Mouse (Mus musculus) embryo, embryonic 10.5 days (tissue): ENCODE data around the gene Itpr1.

ENCODE experiments used
- DNase-seq: peaks from one replicate; pipeline ENCODE4 v3.0.0-alpha.2; 2015; ENCODE audit warnings: low spot score

Gene Itpr1

DNA sequence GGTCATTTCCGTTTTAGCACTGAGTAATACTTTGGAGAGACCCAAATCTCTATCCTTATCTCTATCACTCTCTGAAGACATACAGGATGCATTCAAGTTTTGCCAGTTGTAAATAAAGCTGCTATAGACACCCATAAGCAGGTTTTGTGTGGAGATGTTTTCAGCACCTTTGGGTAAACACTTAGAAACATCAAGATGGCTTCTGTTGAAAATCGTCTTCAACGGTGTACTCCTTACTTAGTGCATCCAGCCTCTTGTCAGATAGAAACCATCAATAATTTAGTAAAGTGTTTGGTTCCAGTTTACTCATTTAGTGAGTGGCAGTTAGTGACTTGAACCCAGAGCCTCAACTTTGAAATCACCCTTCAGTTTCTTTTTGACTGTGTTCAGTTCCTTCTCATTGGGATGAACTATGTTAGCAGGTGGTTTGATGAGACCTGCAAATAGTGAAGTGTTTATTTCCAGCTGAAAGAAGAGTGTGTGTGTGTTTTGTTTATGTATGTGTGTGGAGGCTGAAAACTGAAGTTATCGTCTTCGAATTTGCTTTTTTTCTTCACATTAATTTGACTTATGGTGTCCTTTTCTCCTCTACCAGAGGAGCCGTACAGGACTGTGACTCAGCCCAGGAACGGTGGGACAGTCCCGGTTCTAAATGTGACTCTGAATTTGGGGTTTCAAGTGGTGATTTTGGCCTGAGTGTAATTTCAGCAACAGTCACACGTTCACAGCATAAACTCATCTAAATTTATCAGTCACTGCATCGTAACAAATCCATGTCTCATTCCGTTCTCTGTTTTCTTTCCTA is 66.1 kb downstream of the Itpr1 start:
- no peak for DNase-seq

DNA sequence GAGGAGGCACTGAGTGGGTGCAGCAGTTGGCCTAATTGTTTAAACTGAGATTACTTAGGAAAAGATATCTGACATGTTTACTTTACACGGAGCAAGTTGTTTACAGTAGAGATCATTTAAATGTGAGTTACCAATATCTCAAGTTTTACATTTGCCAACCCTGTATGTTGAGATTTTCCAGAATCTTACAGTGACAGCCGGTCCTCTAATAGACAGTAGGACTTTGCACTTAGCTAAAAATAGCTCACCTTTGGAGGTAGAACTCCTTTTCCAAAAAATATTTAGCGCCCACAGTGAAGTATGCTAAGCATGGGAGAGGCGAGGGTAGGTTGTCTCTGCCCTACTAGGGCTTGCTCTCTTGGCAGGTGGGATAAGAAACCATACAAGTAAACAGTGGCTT is 69.2 kb downstream of the Itpr1 start:
- no peak for DNase-seq

DNA sequence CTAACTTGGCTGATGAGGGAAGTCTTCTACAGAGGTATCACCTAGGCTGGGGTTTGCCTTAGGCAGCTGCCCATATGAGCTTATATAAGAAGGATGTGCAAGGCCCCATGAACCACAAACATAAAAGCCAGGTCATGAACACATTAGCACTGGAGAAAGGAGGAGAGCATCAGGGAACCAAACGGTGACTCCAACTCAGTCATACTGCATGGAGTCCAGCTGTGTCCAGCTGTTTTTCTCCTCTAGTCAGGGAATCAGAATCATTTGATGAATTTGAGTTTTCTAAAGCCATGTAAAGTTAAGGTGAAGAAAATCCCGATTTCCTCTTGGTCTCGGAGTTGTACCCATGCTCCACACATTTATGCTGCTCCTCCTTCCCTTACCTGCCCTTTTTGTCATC is 69.7 kb downstream of the Itpr1 start:
- DNase-seq, result no peak

DNA sequence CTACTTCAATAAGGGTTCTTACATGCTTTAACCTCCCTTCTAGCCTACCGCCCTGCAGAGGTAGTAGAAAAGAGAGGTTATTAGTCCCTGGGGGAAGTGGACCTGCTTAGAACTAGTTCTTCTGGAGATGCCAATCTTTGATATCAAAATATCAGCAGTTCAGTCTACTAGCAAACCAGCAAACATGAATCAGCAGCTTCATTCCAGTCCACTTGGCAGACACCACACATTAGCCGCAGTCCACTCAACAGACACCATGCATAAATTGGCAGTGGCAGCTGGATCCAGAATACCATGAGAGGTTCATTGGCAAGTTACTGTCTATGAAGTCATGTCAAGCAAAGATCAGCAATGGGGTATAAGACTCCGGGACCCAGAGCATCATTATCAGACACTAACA is 71.8 kb downstream of the Itpr1 start:
- DNase-seq, result no peak

DNA sequence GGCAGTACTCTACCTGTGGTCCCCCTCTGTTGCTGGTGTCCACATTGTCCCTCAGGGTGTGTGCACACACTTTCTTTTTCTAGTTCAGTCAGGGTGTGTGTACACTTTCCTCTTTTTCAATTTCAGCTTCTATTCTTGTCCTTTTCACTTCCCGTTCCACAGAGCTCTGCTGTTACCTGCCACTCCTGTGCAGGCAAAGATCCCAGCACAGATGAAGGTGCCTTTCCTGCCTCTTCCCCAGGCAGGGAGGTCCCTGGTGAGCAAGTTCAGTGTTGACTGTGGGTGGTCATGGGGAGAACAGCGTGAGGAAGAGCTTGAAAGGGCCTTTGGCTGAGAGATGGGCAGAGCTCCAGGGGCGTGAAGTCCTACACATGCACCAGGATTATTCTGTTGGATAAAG is 76.1 kb downstream of the Itpr1 start:
- DNase-seq, result no peak

DNA sequence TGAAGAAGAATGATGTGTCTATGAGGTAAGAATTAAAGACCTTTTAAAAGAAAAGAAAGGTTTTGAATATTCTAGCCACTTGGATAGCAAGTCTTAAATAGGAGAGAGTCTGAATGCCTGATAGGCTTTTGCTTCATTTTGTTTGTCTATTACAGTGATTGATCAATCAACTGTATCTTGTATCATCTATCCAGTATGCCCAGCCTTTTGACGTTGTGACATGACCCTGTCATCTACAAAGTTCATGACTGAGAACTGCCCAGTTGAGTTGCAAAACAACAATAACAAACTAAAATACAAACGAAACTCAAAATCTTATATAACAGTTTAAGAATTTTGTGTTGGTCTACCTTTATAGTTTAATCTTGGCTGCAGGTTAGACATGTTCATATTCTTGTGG is 78.1 kb downstream of the Itpr1 start:
- no peak for DNase-seq

DNA sequence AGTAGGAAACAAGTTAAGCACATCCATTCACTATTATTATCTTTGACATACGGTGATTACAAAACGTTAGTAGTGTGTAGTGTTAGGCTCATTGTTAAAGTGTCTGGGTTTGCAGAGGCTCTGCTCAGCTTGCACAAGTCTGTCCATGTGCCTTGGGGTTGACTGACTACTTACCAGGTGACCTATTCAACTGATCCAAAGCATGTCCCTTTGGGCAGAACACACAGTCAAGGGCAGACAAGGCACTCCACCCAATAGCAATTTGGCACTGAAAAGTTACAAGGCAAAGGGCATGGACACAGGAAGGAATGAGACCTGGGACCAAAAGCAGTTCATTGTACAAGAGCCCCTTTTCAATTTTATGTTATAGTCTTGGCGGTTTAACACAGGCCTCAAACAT is 78.7 kb downstream of the Itpr1 start:
- DNase-seq, result no peak

DNA sequence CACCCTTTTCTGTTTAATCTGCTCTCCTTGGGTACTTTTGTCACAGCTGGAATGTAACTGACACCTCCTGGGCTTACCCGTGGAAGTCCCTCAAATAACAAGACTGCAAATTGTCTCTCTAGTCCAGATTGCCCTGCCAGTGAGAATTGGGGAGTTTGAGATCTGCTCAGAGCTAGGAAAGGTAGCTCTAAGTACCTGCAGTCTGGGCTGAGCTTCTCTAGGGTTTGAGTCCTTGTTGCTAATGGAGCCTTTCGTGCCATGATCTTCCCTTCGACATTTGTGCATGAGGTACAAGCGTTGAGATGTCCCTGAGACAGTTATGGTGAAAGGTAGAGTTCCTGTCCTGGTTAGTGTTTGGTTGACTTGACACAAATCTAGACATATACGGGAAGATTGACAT is 89.0 kb downstream of the Itpr1 start:
- no peak for DNase-seq

DNA sequence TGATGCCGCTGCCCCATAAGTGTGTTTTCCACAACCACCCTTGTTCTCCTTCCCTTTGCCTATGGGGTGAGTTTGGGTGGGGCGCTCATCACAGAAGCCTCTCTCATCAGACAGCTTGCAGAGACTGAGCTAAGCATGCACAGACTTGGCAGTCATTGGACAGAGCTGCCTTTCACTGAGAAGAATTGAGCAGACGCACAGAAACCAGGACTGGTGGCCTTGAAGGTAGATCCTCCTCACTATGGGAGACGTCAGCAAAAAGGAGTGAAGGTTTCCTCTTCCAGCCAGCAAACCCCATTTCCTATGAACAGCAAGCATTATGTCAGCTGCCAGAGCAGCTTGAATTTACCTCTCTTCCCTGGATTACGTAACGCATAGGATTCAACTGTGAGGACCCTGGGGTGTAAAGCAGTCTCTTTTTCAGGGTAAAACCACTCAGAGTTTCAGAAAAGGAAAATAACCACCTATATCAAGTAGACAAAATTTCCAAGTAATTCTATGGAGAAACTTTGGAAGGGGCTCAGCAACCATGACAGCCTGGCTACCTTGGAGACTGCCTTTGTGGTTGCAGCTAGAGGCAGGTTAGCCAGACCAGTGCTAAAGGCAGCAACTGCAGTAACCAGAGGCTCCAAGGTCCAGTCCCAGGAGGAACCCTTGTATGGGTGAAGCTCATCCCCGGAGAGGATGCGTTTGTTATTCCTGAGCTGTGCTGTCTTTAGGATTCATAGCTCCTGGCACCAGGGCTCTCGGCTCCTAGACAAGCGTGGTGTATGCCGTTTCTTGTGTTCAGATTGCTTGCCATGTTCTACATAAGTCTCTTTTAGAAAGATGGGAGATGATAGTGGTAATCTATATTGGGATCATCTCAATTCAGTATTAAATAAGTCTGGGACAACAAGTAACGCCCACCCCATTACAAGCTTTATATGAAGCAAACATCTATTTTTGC is 91.0 kb downstream of the Itpr1 start:
- DNase-seq, result no peak

DNA sequence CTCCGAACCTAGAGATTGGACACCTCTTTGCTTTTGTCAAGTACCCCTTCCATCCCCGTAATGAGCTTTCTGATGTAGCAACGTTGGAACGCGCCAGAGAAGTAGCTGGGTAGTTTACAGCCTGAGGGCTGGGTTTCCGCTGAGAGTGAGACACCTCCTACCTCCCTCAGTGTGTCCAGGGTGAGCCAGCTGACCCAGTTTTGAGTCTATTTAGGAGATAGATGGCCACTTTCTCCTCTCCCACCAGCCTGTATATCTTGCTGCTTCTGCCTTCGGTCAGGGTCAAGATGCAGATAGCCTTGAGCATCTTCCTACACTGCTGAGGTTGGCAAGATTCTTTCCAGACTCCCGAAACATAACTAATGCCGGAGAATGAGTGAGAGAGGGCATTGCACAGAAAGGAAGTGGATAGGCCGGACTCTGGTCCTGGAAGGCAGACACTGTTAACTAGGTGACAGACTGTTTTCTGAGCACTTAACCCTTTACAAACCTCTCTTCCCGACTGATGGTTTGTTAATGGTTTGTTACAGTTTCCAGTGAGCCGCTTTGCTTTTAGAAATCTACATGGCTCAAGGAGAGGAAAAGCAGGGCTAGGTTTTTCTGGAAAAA is 92.4 kb downstream of the Itpr1 start:
- peak; percentile 45 for DNase-seq

DNA sequence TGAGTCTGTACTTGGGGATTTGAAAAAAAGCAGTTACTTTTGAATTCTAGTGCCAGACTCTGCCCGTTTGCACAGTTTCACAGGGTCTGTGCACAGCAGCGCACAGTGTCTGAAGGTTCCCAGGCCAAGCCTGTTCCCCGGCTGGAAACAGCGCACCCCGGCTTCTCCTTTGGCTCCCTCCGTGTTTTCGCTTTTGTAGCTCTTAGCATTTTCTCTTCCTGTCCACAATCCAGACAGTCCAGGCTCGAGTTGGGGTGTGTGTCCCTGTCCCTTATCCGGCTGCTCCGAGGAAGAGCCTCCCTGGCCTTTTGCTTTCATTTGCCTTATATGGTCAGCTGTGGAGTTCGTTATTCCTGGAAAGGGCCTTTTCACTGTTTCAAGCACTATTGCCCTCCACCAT is 93.3 kb downstream of the Itpr1 start:
- peak; percentile 40 for DNase-seq

DNA sequence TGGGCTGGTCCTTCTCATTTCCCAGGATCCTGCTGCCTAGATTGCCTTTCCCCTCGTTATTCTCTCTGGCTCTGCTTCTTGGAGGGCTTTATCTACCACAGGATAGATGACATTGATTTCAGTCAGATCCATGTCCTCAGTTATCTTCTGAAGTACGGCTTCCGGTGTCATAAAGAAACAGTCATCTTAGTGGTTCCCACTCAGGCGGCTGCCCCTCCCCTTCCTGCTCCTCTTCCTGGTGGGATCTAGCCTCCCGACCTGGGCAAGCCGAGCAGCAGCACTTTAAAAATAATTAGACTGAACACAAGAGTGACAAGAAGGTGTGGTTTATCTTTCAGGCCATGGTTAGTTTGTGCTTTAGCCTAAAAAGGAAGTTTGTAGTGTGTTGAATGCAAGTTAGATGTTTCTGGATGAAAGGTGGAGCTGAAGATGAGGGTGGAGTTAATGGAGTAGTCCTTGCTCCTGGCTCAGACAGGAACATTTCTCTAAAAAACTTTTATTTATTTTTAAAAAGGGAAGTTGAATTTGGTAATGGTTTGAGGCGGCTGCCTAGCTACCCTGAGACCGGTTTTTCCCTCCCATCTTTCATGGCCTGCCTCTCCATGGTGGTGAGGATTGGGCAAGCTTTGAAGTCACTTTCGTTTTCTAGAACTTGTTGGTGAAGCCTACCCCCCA is 94.2 kb downstream of the Itpr1 start:
- DNase-seq, result no peak

DNA sequence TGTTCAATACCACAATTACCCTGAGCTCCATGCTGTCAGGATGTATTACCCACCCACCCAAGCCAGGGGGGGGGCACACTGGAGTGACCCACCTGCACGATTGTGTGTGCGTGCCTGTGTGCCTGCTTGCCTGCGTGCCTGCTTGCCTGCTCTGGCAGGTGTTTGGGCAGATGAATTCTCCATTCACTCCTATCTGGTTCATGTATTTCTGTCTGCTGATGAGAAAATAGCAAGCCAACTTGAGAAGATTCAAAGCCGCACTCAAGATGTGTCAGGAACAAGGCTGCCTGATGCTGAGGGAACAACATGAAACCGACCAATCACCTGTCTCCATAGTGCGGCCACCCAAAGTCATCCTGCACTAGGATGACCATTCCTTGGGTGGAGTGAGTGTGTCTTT is 94.9 kb downstream of the Itpr1 start:
- DNase-seq, result no peak

DNA sequence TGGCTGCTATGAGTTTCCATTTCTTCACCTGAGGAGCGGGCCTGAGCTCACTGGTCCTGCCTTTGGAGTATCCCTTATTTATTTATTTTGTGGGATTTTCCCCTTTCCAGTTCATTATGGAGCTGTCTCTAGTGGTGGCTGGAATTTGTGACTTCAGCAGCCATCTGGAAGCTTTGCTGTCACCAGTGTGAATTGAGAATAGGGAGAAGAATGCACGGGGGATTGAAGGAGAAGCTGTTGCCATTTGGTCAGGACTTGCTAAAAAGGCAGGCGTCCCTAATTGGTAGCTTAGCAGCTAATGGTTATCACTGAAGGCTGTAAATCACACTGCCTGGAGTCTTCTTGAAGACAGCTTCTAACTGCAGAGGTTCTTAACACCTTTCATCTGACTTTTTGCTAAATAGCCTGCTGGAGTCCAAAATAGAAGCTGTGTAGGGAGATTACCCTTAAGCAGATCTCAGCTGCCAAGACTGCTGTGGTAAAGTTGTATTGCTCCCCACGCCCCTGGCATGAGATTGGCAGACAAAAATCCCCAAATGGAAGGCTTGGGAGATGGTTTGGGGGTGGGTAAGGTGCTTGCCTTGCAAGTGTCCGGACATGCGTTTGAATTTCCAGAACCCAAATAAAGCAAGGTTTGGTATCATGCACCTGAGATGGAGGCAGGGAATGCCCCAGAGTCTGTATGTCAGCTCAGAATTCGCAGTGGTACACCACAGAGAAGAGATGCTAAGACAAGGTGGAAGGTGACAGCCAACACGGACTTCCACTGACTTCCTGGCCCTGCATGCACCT is 96.7 kb downstream of the Itpr1 start:
- DNase-seq, result peak; percentile 33

DNA sequence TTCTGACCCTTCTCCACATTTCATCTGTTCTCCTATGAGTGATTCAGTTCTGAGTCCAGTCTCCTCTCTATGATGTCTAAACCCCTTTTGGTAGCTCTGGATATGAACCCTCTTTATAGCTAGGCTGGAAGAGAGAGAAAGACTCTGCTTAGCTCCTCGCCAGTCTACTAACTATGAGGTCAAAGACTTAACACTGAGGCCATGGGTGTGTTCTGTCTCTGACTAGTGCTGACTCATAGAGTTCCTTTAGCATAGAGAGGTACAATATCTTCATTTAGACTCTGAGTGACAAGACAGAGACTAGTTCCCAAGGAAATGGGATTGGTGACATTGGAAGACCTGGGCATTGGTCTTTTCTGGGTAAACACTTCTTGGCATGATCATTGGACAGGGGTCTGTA is 100.2 kb downstream of the Itpr1 start:
- no peak for DNase-seq

DNA sequence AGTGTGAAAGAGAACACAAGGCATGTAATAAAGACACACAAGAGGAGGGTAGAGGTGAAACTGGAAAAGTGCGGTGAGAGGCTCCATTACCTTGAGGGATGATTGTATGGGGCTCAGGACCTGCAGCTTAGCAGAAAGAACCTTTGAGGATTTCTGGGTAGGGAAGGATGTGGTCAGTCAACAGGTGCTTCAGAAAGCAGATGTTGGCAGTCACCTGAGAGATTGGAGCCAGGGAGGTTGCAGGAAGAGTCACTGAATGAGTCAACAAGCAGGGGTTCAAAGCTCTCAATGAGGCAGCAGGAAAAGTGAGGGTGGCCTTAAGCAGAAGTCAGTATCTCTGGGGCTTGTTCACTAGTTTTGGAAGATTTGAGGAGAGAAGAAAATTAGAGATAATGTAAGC is 101.1 kb downstream of the Itpr1 start:
- no peak for DNase-seq

DNA sequence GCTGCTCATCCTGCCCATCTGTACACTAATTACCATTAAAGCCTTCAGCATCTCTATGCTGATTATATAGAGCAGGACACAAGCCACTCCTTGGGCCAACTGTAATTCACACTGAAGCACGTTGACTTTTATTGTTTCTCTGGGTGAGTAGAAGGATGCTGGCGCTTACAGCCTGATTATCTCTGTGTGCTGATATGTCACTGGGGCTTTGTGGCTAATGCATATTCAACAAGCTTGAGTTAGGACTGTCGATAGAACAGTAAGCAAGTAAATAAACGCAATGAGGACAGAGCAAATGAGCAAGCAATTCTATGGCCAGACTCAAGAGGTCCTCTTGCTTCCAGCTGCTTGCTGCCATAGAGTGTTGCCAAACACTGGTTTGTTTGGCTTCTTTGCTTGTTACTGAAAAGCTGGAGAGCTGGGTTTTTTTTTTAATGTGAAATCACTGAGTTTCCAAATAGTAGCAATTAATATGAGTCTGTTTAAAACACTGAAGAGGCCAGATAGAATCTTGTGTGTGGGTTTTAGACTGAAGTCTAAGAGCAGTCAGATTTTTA is 103.5 kb downstream of the Itpr1 start:
- no peak for DNase-seq

DNA sequence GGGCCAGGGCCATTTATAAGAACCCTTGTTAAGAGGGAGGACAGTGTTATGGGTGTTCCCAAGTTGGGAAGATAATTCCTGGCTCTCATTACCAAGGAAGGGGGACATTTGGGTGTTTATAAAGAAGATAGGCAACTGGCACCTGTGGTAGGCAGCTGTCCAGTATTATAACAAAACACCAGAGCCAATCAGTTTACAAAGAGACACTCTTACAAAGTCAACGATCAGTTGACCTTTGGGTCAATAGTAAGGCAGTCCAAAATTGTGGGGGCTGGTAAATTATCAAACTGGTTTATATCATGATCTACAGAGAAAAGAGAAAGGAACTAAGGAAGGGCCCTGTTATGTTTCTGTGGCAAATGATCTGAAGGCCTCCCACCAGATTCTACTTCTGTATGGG is 104.1 kb downstream of the Itpr1 start:
- DNase-seq, result no peak

DNA sequence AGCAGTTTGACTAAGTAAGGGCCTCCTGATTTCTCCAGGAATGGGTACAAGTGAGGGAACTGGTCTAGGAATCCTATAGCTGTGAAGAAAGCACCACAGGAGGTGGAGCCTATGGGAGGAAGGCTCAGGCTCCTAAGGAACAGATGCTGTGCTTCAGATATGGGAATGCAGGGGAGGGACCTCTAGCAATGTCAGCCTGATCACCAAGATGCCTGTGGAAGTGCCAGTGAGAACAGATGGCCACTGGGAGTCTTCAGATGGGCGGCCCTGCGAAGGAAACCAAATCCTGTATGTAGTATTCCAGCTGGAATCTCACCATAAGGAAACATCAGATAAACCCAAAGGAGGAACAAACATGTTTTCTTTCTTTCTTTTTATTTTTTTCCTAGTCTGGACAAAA is 108.8 kb downstream of the Itpr1 start:
- DNase-seq, result no peak

DNA sequence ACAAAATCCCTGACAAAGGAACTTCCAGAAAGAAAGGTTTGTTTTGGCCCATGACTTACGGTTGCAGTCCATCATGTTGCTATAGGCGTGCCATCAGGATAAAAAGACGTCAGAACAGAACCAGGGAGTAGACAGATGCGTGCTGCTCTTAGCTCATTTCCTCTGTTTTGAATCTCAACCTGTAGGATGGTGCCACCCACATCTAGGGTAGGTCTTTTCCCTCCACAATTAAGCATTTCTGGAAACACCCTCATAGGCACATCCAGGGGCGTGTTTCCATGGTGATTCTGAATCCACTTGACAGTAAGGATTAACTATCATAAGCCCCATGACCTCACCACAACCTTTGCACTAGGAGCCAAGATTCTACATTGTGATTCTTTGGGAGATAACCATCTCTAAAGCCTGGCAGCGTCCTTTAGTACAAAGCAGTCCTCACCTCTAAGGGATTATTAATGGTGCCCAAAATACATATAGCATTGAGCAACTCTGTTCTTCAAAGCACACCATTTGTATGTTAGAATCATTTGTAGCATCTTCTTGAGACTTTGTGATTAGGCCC is 111.6 kb downstream of the Itpr1 start:
- no peak for DNase-seq

DNA sequence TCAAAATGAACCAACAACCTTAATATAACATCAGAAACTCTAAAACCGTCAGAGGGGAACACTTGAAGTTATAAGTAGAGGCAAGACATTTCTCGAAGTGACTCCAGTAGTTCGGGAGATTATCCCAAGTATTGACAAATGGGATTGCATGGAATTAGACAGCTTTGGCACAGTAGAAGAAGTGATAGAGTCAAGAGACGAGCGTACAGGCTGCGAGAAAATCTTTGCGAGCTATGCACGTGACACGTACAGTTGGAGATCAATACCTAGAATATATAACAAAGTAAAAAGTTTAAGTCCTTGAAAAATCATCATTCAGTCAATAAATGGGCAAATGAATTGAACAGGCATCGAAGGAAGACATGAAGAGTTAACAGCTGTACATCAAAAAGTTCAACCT is 112.5 kb downstream of the Itpr1 start:
- no peak for DNase-seq
